Mouse (Mus musculus) lung, postnatal 4 days (tissue): ENCODE data around the gene Lamc3.
A peak's percentile ranks its signal among the peaks of the same experiment; 100 is the strongest.

Experiments
- DNase-seq, 2 experiments: peaks; one replicate each; pipeline ENCODE4 v3.0.0; 2021

Lamc3 gene

GRCm38 (mm10) chr2:31887030-31887429 lies at the start of gene Lamc3:
TSS of gene Lamc3 (plus strand) at chr2:31887291.
- peak; percentile 77 to 80 for DNase-seq

GRCm38 (mm10) chr2:31838868-31839267 lies 48.2 kb upstream of the Lamc3 start:
- DNase-seq, result no peak

- DNase-seq, result no peak
Measured at GRCm38 (mm10) chr2:31844729-31845136, 42.4 kb upstream of the Lamc3 start.

GRCm38 (mm10) chr2:31845512-31845895 lies 41.6 kb upstream of the Lamc3 start:
- DNase-seq, result no peak

GRCm38 (mm10) chr2:31845896-31846691 lies 41.0 kb upstream of the Lamc3 start, which contains the start of gene Fibcd1:
TSS of gene Fibcd1 (minus strand) at chr2:31846005.
- no peak for DNase-seq

- no peak for DNase-seq
Measured at GRCm38 (mm10) chr2:31846692-31847660, 40.1 kb upstream of the Lamc3 start.

- DNase-seq, result peak; percentile 33 to 42
Measured at GRCm38 (mm10) chr2:31847908-31848307, 39.2 kb upstream of the Lamc3 start.

- no peak for DNase-seq
Measured at GRCm38 (mm10) chr2:31850141-31850540, 37.0 kb upstream of the Lamc3 start.

GRCm38 (mm10) chr2:31855991-31856390 lies 31.1 kb upstream of the Lamc3 start:
- DNase-seq, result peak in 1 of 2 experiments; percentile 48

GRCm38 (mm10) chr2:31857180-31857579 lies 29.9 kb upstream of the Lamc3 start:
- DNase-seq, result peak; percentile 47 to 71

- no peak for DNase-seq
Measured at GRCm38 (mm10) chr2:31858500-31858899, 28.6 kb upstream of the Lamc3 start.

GRCm38 (mm10) chr2:31862919-31863318 lies 24.2 kb upstream of the Lamc3 start:
- no peak for DNase-seq

- DNase-seq, result no peak
Measured at GRCm38 (mm10) chr2:31863766-31864165, 23.3 kb upstream of the Lamc3 start.

GRCm38 (mm10) chr2:31864891-31865290 lies 22.2 kb upstream of the Lamc3 start:
- DNase-seq, result no peak

- DNase-seq, result no peak
Measured at GRCm38 (mm10) chr2:31865322-31865721, 21.8 kb upstream of the Lamc3 start.

- DNase-seq, result no peak
Measured at GRCm38 (mm10) chr2:31865794-31866193, 21.3 kb upstream of the Lamc3 start.

GRCm38 (mm10) chr2:31867773-31868537 lies 19.1 kb upstream of the Lamc3 start:
- no peak for DNase-seq

GRCm38 (mm10) chr2:31868538-31869164 lies 18.4 kb upstream of the Lamc3 start:
- no peak for DNase-seq

GRCm38 (mm10) chr2:31869692-31870091 lies 17.4 kb upstream of the Lamc3 start:
- no peak for DNase-seq

GRCm38 (mm10) chr2:31870683-31871082 lies 16.4 kb upstream of the Lamc3 start:
- DNase-seq, result no peak

- no peak for DNase-seq
Measured at GRCm38 (mm10) chr2:31874290-31874855, 12.7 kb upstream of the Lamc3 start.

GRCm38 (mm10) chr2:31876446-31876845 lies 10.6 kb upstream of the Lamc3 start:
- no peak for DNase-seq
